Mouse (Mus musculus) intestine, embryonic 14.5 days (tissue): ENCODE measurements at regions not wholly inside any gene's neighbourhood (a gene's known extent, or its start where the extent isn't known, plus 50 kb on each side); places are given as distances from the start of the nearest gene placed in this dataset.

Source experiments
- ATAC-seq: fragments of 200-750 bp; cut with Nextera tagmentation; replicated peaks from 2 replicates; pipeline ENCODE4 v1.8.0; 2017; ENCODE audit warnings: low read depth, moderate number of reproducible peaks, moderate TSS enrichment, moderate library complexity; ENCODE audit not compliant: low FRiP score, low TSS enrichment
- DNase-seq: peaks from one replicate; pipeline ENCODE4 v3.0.0-alpha.2; 2018; ENCODE audit warnings: low spot score
- H3K27ac ChIP-seq: fragments of 300-500 bp; sonication (generic); 2 replicates; pipeline ENCODE4 v1.5.1; 2014; ENCODE audit warnings: low read depth, mild to moderate bottlenecking, control low read depth
- H3K27me3 ChIP-seq: fragments of 300-500 bp; sonication (generic); replicated peaks from 2 replicates; pipeline ENCODE4 v1.6.1; 2014; ENCODE audit warnings: low read length, control low read depth; ENCODE audit not compliant: control insufficient read depth, insufficient read depth
- H3K36me3 ChIP-seq: fragments of 300-500 bp; sonication (generic); 2 replicates; pipeline ENCODE4 v1.6.1; 2014; ENCODE audit warnings: low read length, control low read depth; ENCODE audit not compliant: control insufficient read depth, insufficient read depth
- H3K4me1 ChIP-seq: fragments of 300-500 bp; sonication (generic); replicated peaks from 2 replicates; pipeline ENCODE4 v1.6.1; 2014; ENCODE audit warnings: low read length, control low read depth, mixed read lengths; ENCODE audit not compliant: control insufficient read depth, insufficient read depth
- H3K4me2 ChIP-seq: fragments of 300-500 bp; sonication (generic); 2 replicates; pipeline ENCODE4 v1.6.1; 2014; ENCODE audit warnings: low read length
- H3K4me3 ChIP-seq: fragments of 300-500 bp; sonication (generic); 2 replicates; pipeline ENCODE4 v1.5.1; 2014; ENCODE audit warnings: low read depth, low read length, control low read depth, mixed read lengths
- H3K9ac ChIP-seq: fragments of 300-500 bp; sonication (generic); 2 replicates; pipeline ENCODE4 v1.6.1; 2014; ENCODE audit warnings: mild to moderate bottlenecking, low read length
- H3K9me3 ChIP-seq: fragments of 300-500 bp; sonication (generic); 2 replicates; pipeline ENCODE4 v1.6.1; 2016; ENCODE audit warnings: low read length, control low read depth; ENCODE audit not compliant: control insufficient read depth
- WGBS: fragments of 180-500 bp; shearing (Covaris S2); extraction: QIAGEN DNeasy Blood & Tissue Kit; methylation state at CpG from one replicate; pipeline ENCODE4 v1.1.7; 2014; 5-methylcytosine and 5-hydroxymethylcytosine counted together

GRCm38 (mm10) chr7:145093417-145094133 is 114.3 kb downstream of the 1810010D01Rik start:
- ATAC-seq (no peak), DNase-seq (no peak)
- no peak overlapping the region for H3K4me3 ChIP-seq
- no peaks in the 10 kb centered on the region for H3K9me3 ChIP-seq
- H3K27ac ChIP-seq = no peak overlapping the region
- H3K9ac ChIP-seq = no peak overlapping the region
- no peak overlapping the region for H3K4me2 ChIP-seq
- no peaks in the 10 kb centered on the region for H3K27me3 ChIP-seq
- 78% methylated on average over 3 of the region's 3 CpGs for WGBS
- no peaks in the 10 kb centered on the region for H3K36me3 ChIP-seq
- H3K4me1 ChIP-seq = peaks cover 6% of the 10 kb centered on the region; the same call in 1 of the 2 replicates

GRCm38 (mm10) chr7:145092392-145093176 is 115.3 kb downstream of the 1810010D01Rik start:
- Histone ChIP-seq H3K36me3 (no peaks in the 10 kb centered on the region), H3K4me3 (no peak overlapping the region), H3K9ac (no peak overlapping the region), H3K9me3 (no peaks in the 10 kb centered on the region), H3K27ac (no peak overlapping the region), H3K4me2 (no peak overlapping the region), H3K27me3 (no peaks in the 10 kb centered on the region), H3K4me1 (peaks cover 6% of the 10 kb centered on the region; the same call in 1 of the 2 replicates)
- ATAC-seq (0 out of 2 replicates have a peak, but pooled peaks have one; percentile 47), DNase-seq (no peak)
- 65% methylated on average over 6 of the region's 6 CpGs for WGBS

- Histone ChIP-seq H3K4me3 (no peak overlapping the region), H3K9me3 (no peaks in the 10 kb centered on the region), H3K27ac (no peak overlapping the region), H3K4me2 (no peak overlapping the region), H3K36me3 (no peaks in the 10 kb centered on the region), H3K9ac (no peak overlapping the region), H3K4me1 (peaks cover 6% of the 10 kb centered on the region; the same call in 1 of the 2 replicates), H3K27me3 (no peaks in the 10 kb centered on the region)
- no peak for ATAC-seq
- DNase-seq = no peak
- WGBS = 77% methylated on average over 4 of the region's 4 CpGs
Measured at GRCm38 (mm10) chr7:145090849-145091248, 117.1 kb downstream of the 1810010D01Rik start.

GRCm38 (mm10) chr7:145089315-145089721 is 118.6 kb downstream of the 1810010D01Rik start:
- Histone ChIP-seq H3K4me1 (peaks cover 6% of the 10 kb centered on the region; the same call in 1 of the 2 replicates), H3K27me3 (no peaks in the 10 kb centered on the region), H3K4me3 (no peak overlapping the region), H3K9me3 (no peaks in the 10 kb centered on the region), H3K4me2 (no peak overlapping the region), H3K36me3 (no peaks in the 10 kb centered on the region), H3K9ac (no peak overlapping the region), H3K27ac (no peak overlapping the region)
- DNase-seq (no peak), ATAC-seq (no peak)
- 84% methylated on average over 3 of the region's 3 CpGs for WGBS

GRCm38 (mm10) chr7:145088655-145089054 is 119.3 kb downstream of the 1810010D01Rik start:
- ATAC-seq = no peak

GRCm38 (mm10) chr7:145087790-145088189 is 120.1 kb downstream of the 1810010D01Rik start:
- no peak overlapping the region for H3K4me2 ChIP-seq
- WGBS = 71% methylated on average over 5 of the region's 5 CpGs

More at GRCm38 (mm10) chr7:145088655-145089054, 119.3 kb downstream of the 1810010D01Rik start:
- Histone ChIP-seq H3K27me3 (no peaks in the 10 kb centered on the region), H3K27ac (no peak overlapping the region), H3K4me1 (peaks cover 6% of the 10 kb centered on the region; the same call in 1 of the 2 replicates), H3K9ac (no peak overlapping the region), H3K4me2 (no peak overlapping the region), H3K36me3 (no peaks in the 10 kb centered on the region), H3K4me3 (no peak overlapping the region), H3K9me3 (no peaks in the 10 kb centered on the region)
- 93% methylated on average over 3 of the region's 3 CpGs for WGBS
- no peak for DNase-seq

GRCm38 (mm10) chr7:145082917-145083752 is 124.8 kb downstream of the 1810010D01Rik start:
- H3K9me3 ChIP-seq = no peaks in the 10 kb centered on the region
- no peak overlapping the region for H3K4me2 ChIP-seq
- H3K4me1 ChIP-seq = no peaks in the 10 kb centered on the region; the same call in 1 of the 2 replicates
- DNase-seq (no peak), ATAC-seq (no peak)
- WGBS = 67% methylated on average over 9 of the region's 9 CpGs
- no peak overlapping the region for H3K27ac ChIP-seq
- no peak overlapping the region for H3K9ac ChIP-seq
- H3K4me3 ChIP-seq = no peak overlapping the region
- no peaks in the 10 kb centered on the region for H3K27me3 ChIP-seq
- H3K36me3 ChIP-seq = no peaks in the 10 kb centered on the region

More at GRCm38 (mm10) chr7:145087790-145088189, 120.1 kb downstream of the 1810010D01Rik start:
- ATAC-seq (no peak), DNase-seq (no peak)
- Histone ChIP-seq H3K4me3 (no peak overlapping the region), H3K9me3 (no peaks in the 10 kb centered on the region), H3K27me3 (no peaks in the 10 kb centered on the region), H3K36me3 (no peaks in the 10 kb centered on the region), H3K27ac (no peak overlapping the region), H3K9ac (no peak overlapping the region), H3K4me1 (peaks cover 6% of the 10 kb centered on the region; the same call in 1 of the 2 replicates)
